Comparison of ENCODE assay signal across 9 mouse cellular contexts in the genomic region with DNA sequence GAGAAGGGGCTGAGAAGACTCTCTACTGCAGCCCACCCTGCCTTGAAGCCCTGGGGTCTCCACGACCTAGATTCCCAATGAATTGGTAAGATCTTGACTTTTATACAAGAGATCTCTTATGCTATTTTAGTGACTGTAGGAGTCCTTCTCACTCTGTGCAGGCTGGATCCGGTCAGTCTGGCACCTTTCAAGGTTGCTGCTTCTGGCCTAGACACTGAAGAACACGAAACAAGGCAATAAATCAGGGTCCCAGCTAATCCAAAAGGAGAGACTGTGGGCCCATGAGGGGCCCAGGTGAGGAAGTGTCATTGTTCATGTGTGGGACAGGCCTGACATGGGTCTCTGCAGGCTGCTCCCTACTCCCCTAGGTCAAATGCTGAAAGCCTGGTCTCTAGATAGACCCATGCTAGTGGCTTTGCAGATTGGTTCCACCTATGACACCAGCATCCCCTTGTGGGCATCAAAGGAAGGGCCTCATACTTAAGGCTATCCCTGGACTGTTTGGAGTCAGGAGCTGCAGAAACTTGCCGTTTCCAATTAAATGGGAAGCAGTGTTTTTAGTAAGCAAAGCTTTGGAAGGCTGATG. TPM values are rescaled to one million over a fixed set of nuclear protein-coding genes. Genes with fewer than 3 reads are reported as not detected.
DNase-seq lines count a peak whose midpoint lies in the region; ATAC-seq and TF ChIP-seq lines count a peak whose summit lies in the region.
"Had no signal": no experiment of that assay in that cellular context is flagged by ENCODE, and none has a peak within 500 bp of the region (broad histone marks: within the 10 kb centered on the region; RNA-seq: fewer than 3 reads in every experiment).

No protein-coding gene starts in this region.

- ATAC-seq in hindbrain, postnatal 0 days: peak; percentile 67
- ATAC-seq in forebrain, embryonic 16.5 days: no peak

- H3K9ac ChIP-seq in hindbrain, postnatal 0 days (replicated peaks; ENCODE audit: low read length): no peak overlapping the region
- H3K9ac ChIP-seq in forebrain, embryonic 16.5 days (replicated peaks; ENCODE audit: low read depth, low read length): no peak overlapping the region
- H3K9ac ChIP-seq: hindbrain, embryonic 14.5 days had no signal

- no peaks in the 10 kb centered on the region for H3K36me3 ChIP-seq in hindbrain, postnatal 0 days (ENCODE audit: insufficient read depth, low read length)
- peaks cover 17% of the 10 kb centered on the region for H3K36me3 ChIP-seq in hindbrain, embryonic 10.5 days
- H3K36me3 ChIP-seq in testis, adult 2 months (ENCODE audit: control insufficient read depth, insufficient read depth, low read length): no peaks in the 10 kb centered on the region
- H3K36me3 ChIP-seq in forebrain, embryonic 16.5 days (ENCODE audit: control insufficient read depth, insufficient read depth): no peaks in the 10 kb centered on the region

- DNase-seq in hindbrain, postnatal 0 days (ENCODE audit: low spot score): peak; percentile 46
- no peak for DNase-seq in hindbrain, embryonic 10.5 days (ENCODE audit: low spot score)
- no peak for DNase-seq in testis, postnatal 10 days (ENCODE audit: low spot score)
- peak; percentile 27 for DNase-seq in brain, adult 2 months (ENCODE audit: low read depth, low spot score)
- DNase-seq in right cerebral cortex, adult 2 months (ENCODE audit: low spot score in 2 of 2): no peak

- 79% methylated on average over 4 of the region's 4 CpGs for WGBS in hindbrain, postnatal 0 days
- 81% methylated on average over 4 of the region's 4 CpGs for WGBS in hindbrain, embryonic 10.5 days
- WGBS in forebrain, embryonic 16.5 days: 84% methylated on average over 4 of the region's 4 CpGs

- no peak for TF ChIP-seq POLR2A in testis, adult 2 months (IDR thresholded peaks at IDR 0.05; ENCODE audit: control insufficient read depth, low read depth, low read length)

- no peaks in the 10 kb centered on the region for H3K27me3 ChIP-seq in hindbrain, postnatal 0 days (ENCODE audit: insufficient read depth, low read length)
- H3K27me3 ChIP-seq in hindbrain, embryonic 10.5 days (ENCODE audit: insufficient read depth, poor library complexity, severe bottlenecking): no peaks in the 10 kb centered on the region
- no peaks in the 10 kb centered on the region for H3K27me3 ChIP-seq in testis, adult 2 months (ENCODE audit: control insufficient read depth, insufficient read depth, low read length)
- H3K27me3 ChIP-seq in forebrain, embryonic 16.5 days (replicated peaks; ENCODE audit: control insufficient read depth, insufficient read depth, low read length): no peaks in the 10 kb centered on the region

- H3K27ac ChIP-seq in hindbrain, postnatal 0 days: no peak overlapping the region
- H3K27ac ChIP-seq in hindbrain, embryonic 10.5 days: no peak overlapping the region
- H3K27ac ChIP-seq in testis, adult 2 months (ENCODE audit: control insufficient read depth, insufficient read depth, low read depth, low read length): peak overlapping the region; percentile 60
- H3K27ac ChIP-seq in forebrain, embryonic 16.5 days (ENCODE audit: low read length): no peak overlapping the region
- H3K27ac ChIP-seq: hindbrain, embryonic 14.5 days had no signal

- H3K9me3 ChIP-seq in hindbrain, postnatal 0 days (ENCODE audit: low read length): no peaks in the 10 kb centered on the region
- no peaks in the 10 kb centered on the region for H3K9me3 ChIP-seq in hindbrain, embryonic 10.5 days
- H3K9me3 ChIP-seq in forebrain, embryonic 16.5 days (ENCODE audit: control insufficient read depth, low read length): no peaks in the 10 kb centered on the region

- no peak overlapping the region for H3K4me3 ChIP-seq in hindbrain, postnatal 0 days (ENCODE audit: low read length)
- no peak overlapping the region for H3K4me3 ChIP-seq in hindbrain, embryonic 10.5 days
- no peak overlapping the region for H3K4me3 ChIP-seq in testis, adult 2 months (ENCODE audit: control insufficient read depth, low read depth, low read length)
- no peak overlapping the region for H3K4me3 ChIP-seq in forebrain, embryonic 16.5 days (replicated peaks; ENCODE audit: low read length)

- TF ChIP-seq CTCF in hindbrain, postnatal 0 days (IDR thresholded peaks at IDR 0.05; ENCODE audit: low read depth): peak; percentile 84
- no peak for TF ChIP-seq CTCF in testis, adult 2 months (IDR thresholded peaks at IDR 0.05; ENCODE audit: control insufficient read depth, insufficient read depth, insufficient replicate concordance, low read depth, low read length)

- no peak overlapping the region for H3K4me2 ChIP-seq in hindbrain, postnatal 0 days (ENCODE audit: low read depth, low read length)
- H3K4me2 ChIP-seq in forebrain, embryonic 16.5 days (ENCODE audit: low read length): no peak overlapping the region
- H3K4me2 ChIP-seq: hindbrain, embryonic 14.5 days had no signal

- no peaks in the 10 kb centered on the region for H3K4me1 ChIP-seq in hindbrain, postnatal 0 days (ENCODE audit: insufficient read depth, low read length)
- no peaks in the 10 kb centered on the region for H3K4me1 ChIP-seq in hindbrain, embryonic 10.5 days (replicated peaks)
- H3K4me1 ChIP-seq in testis, adult 2 months (ENCODE audit: control insufficient read depth, insufficient read depth, low read length): no peaks in the 10 kb centered on the region
- no peaks in the 10 kb centered on the region for H3K4me1 ChIP-seq in forebrain, embryonic 16.5 days (replicated peaks; ENCODE audit: control insufficient read depth, insufficient read depth, low read length)

RNA-seq across cellular contexts. Expression of gene Tigar, which starts 13.0 kb away (rescaled TPM):
- total RNA-seq in hindbrain, postnatal 0 days (2014; rRNA removed): 6.6 and 7.7 TPM in 2 replicates
- 4.9 and 5.2 TPM in 2 replicates for polyA plus RNA-seq in hindbrain, postnatal 0 days (2015; fragmentation: Nextera tagmentation; extraction: Ambion mirVana)
- 6.9 and 7.4 TPM in 2 replicates for polyA plus RNA-seq in hindbrain, embryonic 10.5 days (2016; fragmentation: Nextera tagmentation; extraction: Ambion mirVana)
- polyA plus RNA-seq in testis, adult 2 months (2012; rRNA removed): 5.6 and 6.7 TPM in 2 replicates
- polyA plus RNA-seq in forebrain, embryonic 16.5 days (2015; fragmentation: Nextera tagmentation; extraction: Ambion mirVana): 8.2 and 9.2 TPM in 2 replicates

RNA-seq across cellular contexts. Expression of gene Ccnd2, which starts 29.7 kb away (rescaled TPM):
- 22.3 and 27.1 TPM in 2 replicates for total RNA-seq in hindbrain, postnatal 0 days (2014; rRNA removed)
- polyA plus RNA-seq in hindbrain, postnatal 0 days (2015; fragmentation: Nextera tagmentation; extraction: Ambion mirVana): 229 and 263 TPM in 2 replicates
- 865 and 1,523 TPM in 2 replicates for polyA plus RNA-seq in hindbrain, embryonic 10.5 days (2016; fragmentation: Nextera tagmentation; extraction: Ambion mirVana)
- 4.0 and 4.3 TPM in 2 replicates for polyA plus RNA-seq in testis, adult 2 months (2012; rRNA removed)
- polyA plus RNA-seq in forebrain, embryonic 16.5 days (2015; fragmentation: Nextera tagmentation; extraction: Ambion mirVana): 1,169 and 1,368 TPM in 2 replicates

RNA-seq across cellular contexts. Expression of gene Fgf23, which starts 49.6 kb away (rescaled TPM):
- total RNA-seq in hindbrain, postnatal 0 days (2014; rRNA removed): 1.8 and 1.9 TPM in 2 replicates
- polyA plus RNA-seq in hindbrain, postnatal 0 days (2015; fragmentation: Nextera tagmentation; extraction: Ambion mirVana): 0.28 TPM in 2 replicates
- 0.08 and 0.11 TPM in 2 replicates for polyA plus RNA-seq in hindbrain, embryonic 10.5 days (2016; fragmentation: Nextera tagmentation; extraction: Ambion mirVana)
- 0.11 TPM in 1 of 2 replicates, not detected in the other for polyA plus RNA-seq in testis, adult 2 months (2012; rRNA removed)
- 0.19 TPM in 1 of 2 replicates, not detected in the other for polyA plus RNA-seq in forebrain, embryonic 16.5 days (2015; fragmentation: Nextera tagmentation; extraction: Ambion mirVana)
- polyA plus RNA-seq: limb, embryonic 11.5 days had no signal

Comparison
In these comparisons a context has a peak if more than half of its experiments do, and no peak if none do; other contexts are left out.
1. DNase-seq: peak in hindbrain, postnatal 0 days (single experiment) and brain, adult 2 months (single experiment); none in hindbrain, embryonic 10.5 days (single experiment), testis, postnatal 10 days (single experiment) and right cerebral cortex, adult 2 months (0 of 2).
2. RNA of gene Ccnd2, which starts 29.7 kb away (polyA plus RNA-seq): 1,169 to 1,368 TPM in forebrain, embryonic 16.5 days, 865 to 1,523 TPM in hindbrain, embryonic 10.5 days and 229 to 263 TPM in hindbrain, postnatal 0 days; 4.0 to 4.3 TPM in testis, adult 2 months; every median in the first group is over 10 times any median in the second.